Mouse (Mus musculus) kidney, embryonic 16.5 days (tissue): ENCODE measurements at regions not wholly inside any gene's neighbourhood (a gene's known extent, or its start where the extent isn't known, plus 50 kb on each side); places are given as distances from the start of the nearest gene placed in this dataset.
A peak's percentile ranks its signal among the peaks of the same experiment; 100 is the strongest.
"Not testable (repeated sequence)": the region's sequence is repeated elsewhere in the genome, so short reads cannot be mapped to it uniquely, and the experiment has no call there.

Experiments used
- ATAC-seq: fragments of 200-750 bp; cut with Nextera tagmentation; 2 replicates; pipeline ENCODE4 v1.8.0; 2017; ENCODE audit warnings: moderate TSS enrichment; ENCODE audit not compliant: low FRiP score, low TSS enrichment
- H3K27ac ChIP-seq: fragments of 300-500 bp; sonication (generic); 2 replicates; pipeline ENCODE4 v1.5.1; 2014; ENCODE audit warnings: low read length
- H3K27me3 ChIP-seq: fragments of 300-500 bp; sonication (generic); 2 replicates; pipeline ENCODE4 v1.6.1; 2014; ENCODE audit warnings: low read length, control low read depth, mixed read lengths; ENCODE audit not compliant: insufficient read depth
- H3K36me3 ChIP-seq: fragments of 300-500 bp; sonication (generic); 2 replicates; pipeline ENCODE4 v1.6.1; 2014; ENCODE audit warnings: low read length, control low read depth, mixed read lengths; ENCODE audit not compliant: insufficient read depth
- H3K4me1 ChIP-seq: fragments of 300-500 bp; sonication (generic); 2 replicates; pipeline ENCODE4 v1.6.1; 2014; ENCODE audit warnings: low read length, control low read depth, mixed read lengths; ENCODE audit not compliant: insufficient read depth
- H3K4me2 ChIP-seq: fragments of 300-500 bp; sonication (generic); replicated peaks from 2 replicates; pipeline ENCODE4 v1.6.1; 2014; ENCODE audit warnings: low read depth, low read length
- H3K4me3 ChIP-seq: fragments of 300-500 bp; sonication (generic); 2 replicates; pipeline ENCODE4 v1.5.1; 2014; ENCODE audit warnings: mild to moderate bottlenecking, low read length
- H3K9ac ChIP-seq: fragments of 300-500 bp; sonication (generic); replicated peaks from 2 replicates; pipeline ENCODE4 v1.6.1; 2014; ENCODE audit warnings: low read length
- H3K9me3 ChIP-seq: fragments of 300-500 bp; sonication (generic); 2 replicates; pipeline ENCODE4 v1.6.1; 2016; ENCODE audit warnings: low read length, control low read depth
- WGBS: fragments of 180-500 bp; shearing (Covaris S2); extraction: QIAGEN DNeasy Blood & Tissue Kit; methylation state at CpG from one replicate; pipeline ENCODE4 v1.1.7; 2014; 5-methylcytosine and 5-hydroxymethylcytosine counted together

DNA sequence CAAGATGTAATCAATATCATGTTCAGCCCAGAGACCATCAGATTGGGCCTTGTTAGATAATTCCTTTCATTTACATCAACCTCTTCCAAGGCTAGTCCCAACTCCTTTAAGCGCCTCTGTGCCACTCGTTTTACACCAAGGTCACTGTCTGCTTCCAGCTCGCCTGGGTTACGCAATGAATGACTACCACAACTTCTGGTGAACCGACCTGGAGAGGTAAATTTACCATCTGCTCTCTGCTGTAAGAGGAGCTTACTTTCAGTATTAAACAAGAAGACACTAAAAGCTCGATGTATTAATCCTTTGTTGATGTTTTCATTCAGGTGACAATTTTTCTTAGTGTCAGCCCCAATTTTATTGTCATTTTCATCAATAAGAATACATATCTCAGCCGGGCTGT lies 51.7 kb upstream of the Fam174b start:
- Histone ChIP-seq H3K36me3 (no peaks in the 10 kb centered on the region), H3K27ac (no peak overlapping the region), H3K4me1 (no peaks in the 10 kb centered on the region), H3K9ac (no peak overlapping the region), H3K9me3 (no peaks in the 10 kb centered on the region), H3K27me3 (no peaks in the 10 kb centered on the region), H3K4me3 (no peak overlapping the region), H3K4me2 (no peak overlapping the region)
- WGBS = 84% methylated on average over 7 of the region's 7 CpGs
- ATAC-seq = no peak

DNA sequence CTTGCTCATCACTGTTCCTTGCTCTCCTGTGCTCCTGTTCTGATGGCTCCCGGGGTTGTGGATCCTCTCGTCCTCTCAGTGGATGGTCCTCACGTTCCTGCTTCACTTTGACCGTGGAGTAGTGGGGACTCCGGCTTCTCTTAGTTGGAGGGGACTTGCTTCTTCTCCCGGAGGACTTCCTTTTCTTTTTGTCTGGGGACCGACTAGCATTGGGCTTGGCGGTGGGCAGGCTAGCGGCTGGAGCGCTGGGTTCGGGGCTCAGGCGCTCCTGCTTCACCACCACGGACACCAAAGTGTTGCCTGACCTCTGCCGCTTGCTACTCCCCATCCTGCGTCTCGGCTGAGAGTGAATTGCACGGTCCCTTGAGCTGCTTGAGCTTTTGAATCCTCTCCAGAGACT lies 53.9 kb upstream of the Fam174b start:
- not testable (repeated sequence) for H3K9me3 ChIP-seq, H3K4me2 ChIP-seq, H3K4me3 ChIP-seq, H3K4me1 ChIP-seq, ATAC-seq, H3K27ac ChIP-seq, H3K36me3 ChIP-seq, H3K9ac ChIP-seq, H3K27me3 ChIP-seq
- 95% methylated on average over 16 of the region's 17 CpGs for WGBS

DNA sequence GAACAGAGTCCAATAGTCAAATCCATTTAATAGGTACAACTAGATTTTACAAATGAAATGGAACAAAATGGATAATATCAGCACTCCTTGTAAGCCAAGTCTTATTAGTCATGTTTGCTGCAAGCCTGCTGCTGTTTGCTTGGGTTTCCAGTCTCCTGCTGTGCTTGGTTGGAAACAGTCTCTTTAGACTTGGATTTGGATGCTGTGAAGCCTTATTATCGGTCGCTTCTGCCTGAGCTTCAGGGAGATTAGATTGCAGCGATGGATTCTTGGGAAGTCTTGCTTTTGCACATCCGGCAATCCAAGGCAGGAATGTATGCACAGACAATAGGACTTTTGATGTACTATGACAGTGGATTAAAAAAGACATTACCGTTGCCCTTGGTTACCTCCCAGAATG lies 57.3 kb upstream of the Fam174b start:
- H3K27ac ChIP-seq = no peak overlapping the region
- 88% methylated on average over 5 of the region's 5 CpGs for WGBS
- ATAC-seq = no peak

DNA sequence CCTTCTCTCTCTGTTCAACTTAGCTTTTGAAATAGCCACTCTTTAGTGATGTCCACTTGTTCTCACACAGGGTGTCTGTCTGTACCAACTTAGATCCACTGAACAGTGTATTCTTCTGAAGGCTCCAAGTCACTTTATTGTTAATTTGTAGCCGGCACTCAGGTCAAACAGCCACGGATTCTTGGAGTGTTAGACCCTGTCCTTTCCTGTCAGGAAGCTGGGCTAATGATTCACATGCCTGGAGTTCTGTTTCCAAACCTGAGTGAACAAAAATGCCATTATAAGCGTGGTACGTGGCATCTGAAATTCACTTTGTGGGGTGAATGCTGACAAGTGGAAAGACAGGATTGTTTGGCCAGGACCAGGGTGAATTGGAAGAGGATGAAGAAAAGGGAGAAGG lies 69.5 kb upstream of the Fam174b start:
- Histone ChIP-seq H3K36me3 (no peaks in the 10 kb centered on the region), H3K9ac (no peak overlapping the region), H3K27me3 (no peaks in the 10 kb centered on the region), H3K9me3 (no peaks in the 10 kb centered on the region), H3K4me3 (no peak overlapping the region), H3K27ac (peak overlapping the region; percentile 55), H3K4me2 (peak overlapping the region; percentile 4; the same call in 1 of the 2 replicates), H3K4me1 (peaks cover 14% of the 10 kb centered on the region)
- ATAC-seq = peak; percentile 90
- WGBS = 22% methylated on average over 4 of the region's 4 CpGs

More for the DNA sequence above, 57.3 kb upstream of the Fam174b start:
- no peak overlapping the region for H3K9ac ChIP-seq
- no peaks in the 10 kb centered on the region for H3K4me1 ChIP-seq
- no peaks in the 10 kb centered on the region for H3K9me3 ChIP-seq
- H3K27me3 ChIP-seq = no peaks in the 10 kb centered on the region
- no peak overlapping the region for H3K4me2 ChIP-seq
- no peaks in the 10 kb centered on the region for H3K36me3 ChIP-seq
- H3K4me3 ChIP-seq = no peak overlapping the region

DNA sequence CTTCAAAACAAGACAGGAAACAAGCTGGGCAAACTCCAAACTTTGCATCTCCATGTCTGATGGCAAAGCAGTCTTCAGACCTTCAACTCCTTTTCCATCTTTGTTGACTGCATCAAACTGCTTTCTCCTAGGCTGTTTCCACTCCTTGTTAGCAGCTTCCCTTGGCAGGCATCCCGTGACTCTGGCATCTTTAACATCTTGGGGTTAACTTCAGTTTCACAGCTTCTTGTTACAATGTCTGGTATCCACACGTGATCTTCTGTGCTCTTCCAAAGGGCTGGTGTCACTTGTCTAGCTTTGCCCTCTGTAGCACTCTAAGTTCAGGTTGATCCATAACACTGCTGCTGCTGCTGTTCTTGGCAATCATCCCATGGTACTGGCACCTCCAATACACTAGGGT lies 71.3 kb upstream of the Fam174b start:
- no peak for ATAC-seq
- no peak overlapping the region for H3K4me2 ChIP-seq
- H3K27me3 ChIP-seq = no peaks in the 10 kb centered on the region
- no peaks in the 10 kb centered on the region for H3K9me3 ChIP-seq
- H3K4me1 ChIP-seq = peaks cover 14% of the 10 kb centered on the region
- WGBS = 64% methylated on average over 2 of the region's 2 CpGs
- H3K4me3 ChIP-seq = no peak overlapping the region
- H3K36me3 ChIP-seq = no peaks in the 10 kb centered on the region
- no peak overlapping the region for H3K9ac ChIP-seq
- H3K27ac ChIP-seq = no peak overlapping the region

DNA sequence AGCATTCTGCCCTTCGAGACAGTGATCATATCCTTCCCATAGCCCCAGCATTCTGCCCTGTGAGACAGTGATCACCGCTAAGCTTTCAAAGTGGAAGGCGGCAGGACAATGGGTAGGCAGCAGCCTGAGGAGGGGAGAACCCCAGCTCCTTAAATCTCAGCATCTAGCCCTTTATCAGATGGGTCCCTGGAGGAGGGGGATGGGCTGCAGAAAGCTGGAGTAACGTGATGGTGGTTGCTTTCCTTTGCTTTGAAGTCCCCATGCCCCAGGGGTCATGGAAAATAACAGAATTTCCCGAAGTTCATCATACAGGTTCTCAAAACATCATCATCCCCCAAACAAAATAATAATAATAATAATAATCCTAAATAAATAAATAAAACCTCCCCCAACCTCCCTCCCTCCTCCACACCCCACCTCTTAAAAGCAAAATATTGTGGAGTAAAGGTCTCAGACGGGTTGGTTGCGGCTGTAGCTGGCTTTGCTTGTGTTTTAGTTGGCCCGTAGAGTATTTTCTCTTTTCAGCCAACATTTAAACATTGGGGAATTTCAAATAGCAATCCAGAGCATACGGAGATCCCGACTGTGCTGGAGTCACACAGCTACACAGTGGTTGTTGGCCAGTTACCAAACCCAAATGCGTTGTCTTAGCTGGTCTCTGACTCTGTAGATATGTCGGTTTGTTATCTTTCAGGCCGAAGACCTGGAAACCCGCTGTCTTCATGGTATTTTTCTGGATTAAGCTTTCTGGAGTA lies 73.0 kb upstream of the Fam174b start:
- no peak overlapping the region for H3K4me3 ChIP-seq
- no peak overlapping the region for H3K4me2 ChIP-seq
- H3K9ac ChIP-seq = no peak overlapping the region
- WGBS = 60% methylated on average over 14 of the region's 14 CpGs
- H3K9me3 ChIP-seq = no peaks in the 10 kb centered on the region
- no peaks in the 10 kb centered on the region for H3K27me3 ChIP-seq
- no peak overlapping the region; the same call in 1 of the 2 replicates for H3K27ac ChIP-seq
- ATAC-seq = peak; percentile 50; the same call in 1 of the 2 replicates
- peaks cover 14% of the 10 kb centered on the region for H3K4me1 ChIP-seq
- H3K36me3 ChIP-seq = no peaks in the 10 kb centered on the region

DNA sequence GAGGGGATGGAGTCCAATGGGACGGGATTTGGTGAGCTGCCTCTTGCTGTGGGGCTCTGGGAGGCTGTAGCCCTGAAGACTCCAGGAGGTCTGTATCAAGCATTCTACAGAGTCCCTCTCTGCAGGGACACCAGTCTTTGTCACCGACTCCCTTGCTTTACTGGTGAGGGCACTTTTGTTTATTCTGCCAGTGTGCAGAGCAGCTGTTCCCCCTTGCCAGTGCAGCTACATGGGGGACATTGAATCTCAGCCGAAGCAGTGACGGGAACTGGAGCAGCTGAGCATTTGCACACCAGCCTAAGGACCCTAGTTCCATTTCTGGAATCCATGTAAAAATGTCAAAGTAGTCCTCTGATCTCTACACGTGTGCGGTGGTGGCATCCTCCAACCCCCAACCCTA lies 75.1 kb upstream of the Fam174b start:
- H3K4me3 ChIP-seq = no peak overlapping the region
- no peak overlapping the region for H3K4me2 ChIP-seq
- no peak for ATAC-seq
- 75% methylated on average over 6 of the region's 6 CpGs for WGBS
- no peak overlapping the region for H3K9ac ChIP-seq
- no peaks in the 10 kb centered on the region for H3K27me3 ChIP-seq
- no peak overlapping the region for H3K27ac ChIP-seq
- H3K36me3 ChIP-seq = no peaks in the 10 kb centered on the region
- H3K4me1 ChIP-seq = 0 out of 2 replicates have a peak, but pooled peaks cover 5% of the 10 kb centered on the region
- H3K9me3 ChIP-seq = no peaks in the 10 kb centered on the region

DNA sequence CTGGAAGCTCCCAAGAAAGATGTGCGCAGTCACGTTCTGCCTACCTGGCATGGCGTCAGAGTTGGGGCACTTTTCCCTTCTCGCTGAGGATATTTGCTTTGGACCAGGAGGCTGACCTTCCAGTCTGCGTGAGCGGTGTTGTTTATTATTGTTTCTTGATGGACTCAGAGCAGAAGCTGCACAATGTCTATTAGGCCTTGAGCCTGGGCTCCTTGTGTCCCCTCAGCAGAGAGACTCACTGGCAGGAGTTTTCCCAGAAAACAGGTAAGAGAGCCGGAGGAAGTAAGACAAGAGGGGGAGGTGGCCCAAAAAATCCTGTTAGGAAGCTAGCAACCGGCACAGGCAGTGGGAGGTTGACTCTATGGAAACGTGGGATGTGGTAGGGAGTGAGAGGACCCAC lies 77.6 kb upstream of the Fam174b start:
- Histone ChIP-seq H3K4me1 (0 out of 2 replicates have a peak, but pooled peaks cover 5% of the 10 kb centered on the region), H3K4me3 (no peak overlapping the region), H3K9me3 (no peaks in the 10 kb centered on the region), H3K4me2 (no peak overlapping the region), H3K9ac (no peak overlapping the region), H3K27ac (no peak overlapping the region), H3K36me3 (no peaks in the 10 kb centered on the region), H3K27me3 (no peaks in the 10 kb centered on the region)
- ATAC-seq = no peak
- 60% methylated on average over 9 of the region's 9 CpGs for WGBS

DNA sequence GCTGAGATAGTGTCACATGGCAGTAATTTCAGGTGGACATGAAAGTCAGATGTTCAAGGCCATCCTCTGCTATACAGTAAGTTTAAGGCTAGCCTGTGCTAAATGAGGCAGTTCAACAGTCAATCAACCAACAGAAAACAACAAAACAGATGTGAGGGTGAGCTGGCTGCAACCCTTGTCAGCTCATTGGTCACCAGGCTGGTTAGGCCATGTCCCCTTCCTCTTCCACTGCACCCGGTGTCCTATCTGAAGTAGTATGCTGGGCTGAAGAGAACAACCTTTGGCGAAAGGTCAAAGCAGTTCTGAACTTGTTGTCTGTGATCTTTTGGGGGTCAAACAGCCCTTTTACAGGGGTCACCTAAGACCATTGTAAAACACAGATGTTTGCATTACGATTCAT lies 78.2 kb upstream of the Fam174b start:
- Histone ChIP-seq H3K9ac (no peak overlapping the region), H3K27ac (no peak overlapping the region), H3K4me1 (0 out of 2 replicates have a peak, but pooled peaks cover 3% of the 10 kb centered on the region), H3K9me3 (no peaks in the 10 kb centered on the region), H3K36me3 (no peaks in the 10 kb centered on the region), H3K4me3 (no peak overlapping the region), H3K4me2 (no peak overlapping the region), H3K27me3 (no peaks in the 10 kb centered on the region)
- ATAC-seq = no peak
- 75% methylated on average over 3 of the region's 3 CpGs for WGBS

DNA sequence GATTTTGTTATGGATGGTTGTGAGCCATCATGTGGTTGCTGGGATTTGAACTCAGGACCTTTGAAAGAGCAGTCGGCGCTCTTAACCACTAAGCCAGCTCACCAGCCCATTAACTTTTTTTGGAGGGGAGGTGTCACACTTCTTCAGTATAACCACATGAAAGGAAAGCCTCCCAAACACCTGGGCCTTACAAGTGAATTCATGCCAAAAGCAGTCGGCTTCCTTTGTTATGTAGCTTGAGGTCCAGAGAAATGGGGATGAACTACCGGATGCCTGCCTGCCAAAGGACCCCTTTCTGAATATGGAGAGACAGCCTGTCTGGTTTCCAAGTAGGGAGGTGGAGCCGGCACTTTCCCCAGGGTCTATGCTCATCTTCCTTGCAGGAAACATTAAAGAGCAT lies 80.6 kb upstream of the Fam174b start:
- Histone ChIP-seq H3K4me2 (no peak overlapping the region), H3K9me3 (no peaks in the 10 kb centered on the region), H3K4me1 (peaks cover under 1% of the 10 kb centered on the region; the same call in 1 of the 2 replicates), H3K27me3 (peaks cover 5% of the 10 kb centered on the region; the same call in 1 of the 2 replicates), H3K9ac (no peak overlapping the region), H3K36me3 (no peaks in the 10 kb centered on the region), H3K4me3 (no peak overlapping the region), H3K27ac (no peak overlapping the region)
- ATAC-seq = no peak
- WGBS = 76% methylated on average over 5 of the region's 5 CpGs
